Mouse (Mus musculus): Measurements from ENCODE around the gene Olfr48.

Gene Olfr48

DNA sequence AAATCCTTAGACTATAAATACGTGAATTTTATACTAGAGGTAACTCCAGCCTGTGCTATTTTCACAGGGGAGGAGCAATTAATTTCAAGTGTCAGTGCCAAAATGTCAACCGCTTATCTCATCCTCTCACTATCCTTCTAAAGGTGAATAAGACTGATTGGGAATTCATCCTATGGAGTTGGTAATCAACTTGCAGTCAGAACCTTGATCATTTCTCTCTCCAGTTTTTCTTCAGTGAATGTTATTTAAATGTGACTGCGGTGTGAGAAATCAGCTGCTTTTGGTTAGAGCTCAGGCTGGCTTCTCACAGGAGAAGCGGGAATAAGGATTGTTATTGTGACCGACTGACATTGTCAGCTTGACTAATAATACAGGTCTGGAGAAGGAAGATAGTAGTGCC is at the start of gene Olfr48:
Gene Olfr48 (minus strand): TSS at position 101 of the 400 bp plus-strand sequence.
- in situ Hi-C loops (cut with MboI, MseI), result no loop called here

DNA sequence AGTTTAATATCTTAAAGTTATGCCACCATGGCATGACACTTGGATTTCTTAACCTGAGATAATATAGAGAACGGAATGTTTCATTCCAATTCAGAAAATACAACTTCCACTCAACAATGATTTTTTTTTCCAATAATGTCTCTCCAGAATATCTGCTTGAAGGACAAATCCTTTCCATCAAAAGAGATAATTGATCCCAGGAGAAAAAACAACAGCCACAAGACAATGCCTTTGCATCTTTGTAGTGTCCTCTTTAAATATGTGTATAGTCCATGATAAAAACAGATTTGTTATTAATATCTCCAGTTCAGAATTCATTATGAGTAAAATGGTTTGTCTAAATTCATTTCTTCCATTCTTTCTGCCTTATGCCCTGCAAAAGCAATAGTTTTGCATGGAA is 30.1 kb upstream of the Olfr48 start, which contains the start of gene Olfr1257:
Gene Olfr1257 (plus strand): TSS at position 301 of the 400 bp plus-strand sequence.
- in situ Hi-C loops (cut with MboI, MseI), result no loop called here

DNA sequence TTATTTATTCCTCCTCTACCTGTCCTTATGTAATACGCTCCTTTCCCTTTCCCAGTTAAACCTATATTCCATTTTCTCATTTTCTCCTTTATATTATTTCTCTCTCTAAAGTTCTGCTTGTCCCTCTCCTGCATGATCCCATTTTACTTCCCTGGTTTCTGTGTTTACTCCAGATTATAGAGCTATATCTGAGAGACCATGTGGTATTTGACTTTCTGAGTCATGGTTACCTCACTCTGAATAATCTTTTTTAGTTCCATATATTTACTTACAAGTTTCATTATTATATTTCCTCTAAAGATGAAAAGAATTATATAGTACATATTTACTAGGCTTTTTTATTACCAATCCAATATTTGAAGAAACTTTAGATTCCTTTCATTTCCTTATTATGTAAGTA is 1.2 kb upstream of the Olfr48 start:
- in situ Hi-C loops (cut with MboI, MseI), result no loop called here

DNA sequence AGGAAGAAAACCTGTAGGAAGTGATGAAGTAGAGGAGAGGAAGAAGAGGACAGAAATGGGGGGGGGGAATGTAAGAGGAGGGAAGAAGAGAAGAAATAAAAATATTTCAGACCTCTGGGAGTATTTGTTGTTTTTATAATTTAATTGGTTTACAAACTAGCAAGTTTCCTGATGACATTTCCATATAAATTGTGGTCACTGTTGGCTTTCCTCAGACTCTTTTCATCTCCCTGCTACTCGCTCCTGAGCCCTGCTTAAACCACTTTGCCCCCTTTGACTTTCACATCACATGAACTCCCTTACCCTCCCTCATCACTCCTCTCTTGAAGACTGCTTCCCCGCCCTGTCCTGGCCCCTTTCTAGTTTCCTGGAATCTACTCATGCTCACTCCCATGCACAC is 6.5 kb downstream of the Olfr48 start, which contains the start of gene Olfr1256:
Gene Olfr1256 (minus strand): TSS at position 101 of the 400 bp plus-strand sequence.
- in situ Hi-C loops (cut with MboI, MseI), result no loop called here

DNA sequence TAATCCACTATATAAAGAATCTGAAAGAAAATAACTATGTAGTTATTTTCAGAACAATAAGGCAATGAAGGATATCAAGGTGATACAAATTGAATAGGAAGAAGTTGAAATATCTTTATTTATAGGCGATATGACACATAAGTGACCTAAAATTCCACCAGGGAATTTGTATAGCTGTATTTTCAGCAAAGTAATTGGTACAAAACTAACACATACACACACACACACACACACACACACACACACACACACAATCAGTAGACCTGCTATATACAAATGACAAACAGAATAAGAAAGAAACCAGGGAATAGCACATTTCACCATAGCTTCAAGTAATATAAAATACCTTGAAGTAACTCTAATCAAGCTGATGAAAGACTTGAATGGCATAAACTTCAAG is 27.8 kb downstream of the Olfr48 start:
- in situ Hi-C loops (cut with MboI, MseI), result no loop called here

DNA sequence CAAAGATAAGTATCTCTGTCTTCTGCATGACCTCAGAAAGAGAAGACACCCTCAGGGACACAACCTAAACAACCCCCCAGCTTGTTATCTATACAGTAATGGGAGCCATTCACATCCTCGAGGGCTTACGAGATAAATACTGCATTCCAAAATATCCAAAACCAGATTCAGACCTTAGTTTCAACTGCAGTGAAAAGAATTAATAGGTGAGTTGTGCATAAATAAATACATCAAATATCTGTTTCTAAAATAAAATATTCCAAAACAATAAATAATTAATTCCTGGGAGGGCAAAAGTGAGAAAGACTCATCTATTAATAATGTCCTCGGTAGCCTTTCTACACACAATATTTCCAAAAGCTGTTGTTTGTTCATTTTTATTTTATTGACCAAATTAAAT is 36.3 kb downstream of the Olfr48 start, which contains the start of gene Olfr1255:
Gene Olfr1255 (plus strand): TSS at position 301 of the 400 bp plus-strand sequence.
- in situ Hi-C loops (cut with MboI, MseI), result no loop called here

DNA sequence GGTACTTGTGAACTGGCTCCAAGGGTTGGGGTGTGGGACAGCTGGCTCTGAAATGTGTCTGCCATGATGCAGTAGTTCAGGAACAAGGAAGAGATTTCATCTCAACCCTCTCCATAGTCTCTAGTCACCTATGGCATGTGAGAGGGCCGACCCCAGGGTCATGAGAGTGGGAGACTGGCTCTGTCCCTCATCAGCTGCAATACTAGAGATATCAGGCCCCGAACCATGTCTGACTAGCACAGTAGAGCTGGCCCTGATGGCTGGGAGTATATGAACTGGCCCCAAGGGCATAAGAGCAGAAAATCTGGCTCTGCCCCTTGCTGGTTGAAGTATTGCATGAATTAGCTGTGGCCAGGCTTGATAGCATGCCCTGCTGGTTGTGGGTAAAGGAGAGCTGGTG is 37.3 kb downstream of the Olfr48 start:
- in situ Hi-C loops (cut with MboI, MseI), result no loop called here

DNA sequence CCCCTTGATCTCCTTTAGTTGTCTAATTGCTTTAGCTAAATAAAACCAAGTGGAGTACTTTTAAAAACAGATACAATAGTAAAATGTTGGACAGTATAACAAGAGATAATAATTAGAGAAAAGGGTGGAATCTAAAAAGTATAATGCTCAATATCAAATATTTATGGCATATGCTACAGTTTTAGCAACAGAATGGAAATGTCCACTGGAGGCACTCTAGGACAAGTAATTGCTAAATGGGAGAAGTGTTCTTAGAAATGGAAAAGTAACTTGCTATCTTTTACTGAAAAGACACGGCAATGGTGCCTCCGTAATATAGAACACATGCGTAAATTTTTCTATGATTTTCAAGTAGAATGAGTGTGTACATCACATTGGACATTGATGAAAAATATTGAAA is 48.4 kb downstream of the Olfr48 start:
- in situ Hi-C loops (cut with MboI, MseI), result no loop called here

DNA sequence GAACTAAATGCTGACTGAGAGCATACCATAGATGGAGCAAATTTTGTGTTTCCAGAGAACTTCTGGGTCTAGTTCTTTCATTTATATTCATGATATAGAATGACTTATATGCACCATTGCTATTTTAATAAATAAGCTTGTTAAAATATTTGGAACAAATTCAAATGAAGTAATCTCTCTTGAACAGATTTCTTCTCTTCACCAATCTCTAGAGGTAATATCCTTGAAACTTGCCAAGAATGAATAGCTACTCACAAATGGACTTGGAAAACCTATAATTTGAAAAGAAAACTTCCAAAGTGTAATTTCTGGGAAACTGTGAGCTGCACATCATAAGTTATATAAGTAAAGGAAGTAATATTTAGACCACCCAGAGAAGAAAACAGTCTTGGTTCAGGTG is 54.5 kb downstream of the Olfr48 start, which contains the start of gene Olfr1254:
Gene Olfr1254 (minus strand): TSS at position 101 of the 400 bp plus-strand sequence.
- in situ Hi-C loops (cut with MboI, MseI), result no loop called here
